Mouse (Mus musculus): ENCODE measurements around the gene C330021F23Rik. TPM values are rescaled to one million over a fixed set of nuclear protein-coding genes. Genes with fewer than 3 reads are reported as not detected.

C330021F23Rik gene
- total RNA-seq, 2 experiments from 2014 or later = not detected

DNA sequence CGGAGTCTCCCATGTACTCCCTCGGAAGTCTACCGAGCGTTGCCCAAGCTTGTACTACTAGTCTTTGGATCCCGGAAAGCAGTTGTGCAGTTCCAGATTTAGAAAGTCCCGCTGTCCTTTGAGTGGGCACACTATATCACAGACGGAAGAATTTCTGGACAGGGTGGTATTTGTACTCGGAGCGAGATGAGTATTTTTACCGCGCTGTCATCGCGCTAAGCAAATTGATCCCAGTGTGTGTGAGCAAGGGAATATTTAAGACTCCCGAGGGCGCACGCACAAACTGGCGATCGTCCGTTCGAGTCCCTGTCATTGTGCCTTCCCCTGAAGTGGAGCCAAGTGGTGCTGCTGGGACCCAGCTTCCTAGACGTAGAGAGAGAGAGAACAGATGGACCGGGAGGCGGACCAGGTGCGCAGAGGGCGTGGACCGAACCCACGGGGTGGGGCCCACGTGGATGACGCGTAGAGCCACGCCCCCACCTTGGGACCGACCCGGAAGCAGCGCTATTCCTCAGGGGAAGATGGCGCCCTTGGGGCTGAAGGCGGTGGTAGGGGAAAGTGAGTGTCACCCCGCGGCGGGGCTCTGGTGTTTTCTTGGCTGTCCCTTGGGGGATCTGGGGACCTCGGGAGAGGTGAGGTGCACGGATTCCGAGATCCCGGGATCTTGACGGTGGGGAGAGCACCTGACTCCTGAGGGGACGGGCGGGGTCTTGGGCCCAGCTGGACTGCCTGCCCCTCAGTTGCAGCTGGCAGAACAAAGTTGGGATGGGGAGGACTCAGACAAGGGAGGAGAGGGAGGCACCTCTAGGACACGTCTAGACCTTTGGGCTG, 63.1 kb downstream of the C330021F23Rik start, which contains the start of gene Stxbp2:
TSS of gene Stxbp2 (plus strand) at position 309 of the 831 bp plus-strand sequence.
- peak; percentile 97 for ATAC-seq (replicated peaks; ENCODE audit: low FRiP score, poor library complexity, severe bottlenecking)

DNA sequence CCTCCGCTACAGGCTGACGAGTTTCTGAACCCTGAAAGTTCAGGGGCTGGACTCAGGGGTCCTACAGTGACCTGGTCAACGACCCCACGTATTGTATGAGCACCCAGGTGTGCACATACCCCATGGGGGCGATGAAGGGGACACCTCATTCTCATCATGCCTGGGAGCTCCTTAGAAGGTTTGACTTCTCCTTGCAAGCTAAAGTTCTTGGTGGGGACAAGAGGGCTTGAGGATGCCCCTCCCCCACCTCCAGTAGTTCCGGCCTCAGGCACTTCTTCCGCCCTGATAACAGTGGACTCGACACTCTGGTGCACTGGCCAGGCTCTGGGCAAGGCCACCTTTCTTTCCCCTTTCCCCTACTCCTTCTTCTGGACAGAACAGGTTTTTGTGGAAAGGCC, 63.7 kb downstream of the C330021F23Rik start:
- ATAC-seq (replicated peaks; ENCODE audit: low FRiP score, poor library complexity, severe bottlenecking) = no peak

Other genes with a start within 250 kb of the C330021F23Rik start
- 1.3 and 4.7 TPM in 2 replicates for gene A430078G23Rik, start 214.6 kb upstream of the C330021F23Rik start, total RNA-seq (2015; ENCODE audit: low replicate concordance)
- gene A430078G23Rik, start 214.6 kb upstream of the C330021F23Rik start, total RNA-seq (2017; ENCODE audit: low replicate concordance) = 2.4 and 2.8 TPM in 2 replicates
- 7.2 and 7.5 TPM in 2 replicates for gene Arhgef18, start 175.0 kb upstream of the C330021F23Rik start, total RNA-seq (2015; ENCODE audit: low replicate concordance)
- 3.0 and 5.4 TPM in 2 replicates for gene Arhgef18, start 175.0 kb upstream of the C330021F23Rik start, total RNA-seq (2017; ENCODE audit: low replicate concordance)
- gene Pex11g, start 100.3 kb upstream of the C330021F23Rik start, total RNA-seq (2015; ENCODE audit: low replicate concordance) = 0.72 TPM in 1 of 2 replicates, not detected in the other
- gene Pex11g, start 100.3 kb upstream of the C330021F23Rik start, total RNA-seq (2017; ENCODE audit: low replicate concordance) = not detected in 2 replicates
- not detected in 2 replicates for gene Tex45, start 97.1 kb upstream of the C330021F23Rik start, total RNA-seq (2015; ENCODE audit: low replicate concordance)
- gene Tex45, start 97.1 kb upstream of the C330021F23Rik start, total RNA-seq (2017; ENCODE audit: low replicate concordance) = not detected in 2 replicates
- gene Zfp358, start 74.9 kb upstream of the C330021F23Rik start, total RNA-seq (2015; ENCODE audit: low replicate concordance) = 2.9 TPM in 1 of 2 replicates, not detected in the other
- 2.0 TPM in 1 of 2 replicates, not detected in the other for gene Zfp358, start 74.9 kb upstream of the C330021F23Rik start, total RNA-seq (2017; ENCODE audit: low replicate concordance)
- 45.3 and 65.2 TPM in 2 replicates for gene Mcoln1, start 67.5 kb upstream of the C330021F23Rik start, total RNA-seq (2015; ENCODE audit: low replicate concordance)
- gene Mcoln1, start 67.5 kb upstream of the C330021F23Rik start, total RNA-seq (2017; ENCODE audit: low replicate concordance) = 82.9 and 267 TPM in 2 replicates
- 110 and 131 TPM in 2 replicates for gene Pnpla6, start 52.6 kb upstream of the C330021F23Rik start, total RNA-seq (2015; ENCODE audit: low replicate concordance)
- gene Pnpla6, start 52.6 kb upstream of the C330021F23Rik start, total RNA-seq (2017; ENCODE audit: low replicate concordance) = 147 and 272 TPM in 2 replicates
- not detected in 2 replicates for gene Camsap3, start 19.3 kb downstream of the C330021F23Rik start, total RNA-seq (2015; ENCODE audit: low replicate concordance)
- gene Camsap3, start 19.3 kb downstream of the C330021F23Rik start, total RNA-seq (2017; ENCODE audit: low replicate concordance) = not detected in 2 replicates
- 8.8 and 12.3 TPM in 2 replicates for gene Xab2, start 53.3 kb downstream of the C330021F23Rik start, total RNA-seq (2015; ENCODE audit: low replicate concordance)
- gene Xab2, start 53.3 kb downstream of the C330021F23Rik start, total RNA-seq (2017; ENCODE audit: low replicate concordance) = 30.6 and 36.8 TPM in 2 replicates
- 48.6 and 125 TPM in 2 replicates for gene Pet100, start 53.6 kb downstream of the C330021F23Rik start, total RNA-seq (2015; ENCODE audit: low replicate concordance)
- 65.1 and 137 TPM in 2 replicates for gene Pet100, start 53.6 kb downstream of the C330021F23Rik start, total RNA-seq (2017; ENCODE audit: low replicate concordance)
- not detected in 2 replicates for gene Pcp2, start 57.6 kb downstream of the C330021F23Rik start, total RNA-seq (2015; ENCODE audit: low replicate concordance)
- gene Pcp2, start 57.6 kb downstream of the C330021F23Rik start, total RNA-seq (2017; ENCODE audit: low replicate concordance) = not detected in 2 replicates
- 32.7 and 56.9 TPM in 2 replicates for gene Stxbp2, start 63.0 kb downstream of the C330021F23Rik start, total RNA-seq (2015; ENCODE audit: low replicate concordance)
- gene Stxbp2, start 63.0 kb downstream of the C330021F23Rik start, total RNA-seq (2017; ENCODE audit: low replicate concordance) = 34.7 and 49.1 TPM in 2 replicates
- not detected in 2 replicates for gene Retn, start 87.8 kb downstream of the C330021F23Rik start, total RNA-seq (2015; ENCODE audit: low replicate concordance)
- not detected in 2 replicates for gene Retn, start 87.8 kb downstream of the C330021F23Rik start, total RNA-seq (2017; ENCODE audit: low replicate concordance)
- 13.4 and 36.4 TPM in 2 replicates for gene Mcemp1, start 97.8 kb downstream of the C330021F23Rik start, total RNA-seq (2015; ENCODE audit: low replicate concordance)
- 4.1 and 11.6 TPM in 2 replicates for gene Mcemp1, start 97.8 kb downstream of the C330021F23Rik start, total RNA-seq (2017; ENCODE audit: low replicate concordance)
- gene Fcor, start 104.4 kb downstream of the C330021F23Rik start, total RNA-seq (2015; ENCODE audit: low replicate concordance) = not detected in 2 replicates
- not detected in 2 replicates for gene Fcor, start 104.4 kb downstream of the C330021F23Rik start, total RNA-seq (2017; ENCODE audit: low replicate concordance)
- gene Trappc5, start 108.3 kb downstream of the C330021F23Rik start, total RNA-seq (2015; ENCODE audit: low replicate concordance) = 5.4 and 6.1 TPM in 2 replicates
- 5.1 and 5.4 TPM in 2 replicates for gene Trappc5, start 108.3 kb downstream of the C330021F23Rik start, total RNA-seq (2017; ENCODE audit: low replicate concordance)
- gene Fcer2a, start 126.2 kb downstream of the C330021F23Rik start, total RNA-seq (2015; ENCODE audit: low replicate concordance) = 2.9 TPM in 1 of 2 replicates, not detected in the other
- gene Fcer2a, start 126.2 kb downstream of the C330021F23Rik start, total RNA-seq (2017; ENCODE audit: low replicate concordance) = 1.2 TPM in 1 of 2 replicates, not detected in the other
- gene Clec4g, start 152.7 kb downstream of the C330021F23Rik start, total RNA-seq (2015; ENCODE audit: low replicate concordance) = not detected in 2 replicates
- not detected in 2 replicates for gene Clec4g, start 152.7 kb downstream of the C330021F23Rik start, total RNA-seq (2017; ENCODE audit: low replicate concordance)
- gene Cd209a, start 181.0 kb downstream of the C330021F23Rik start, total RNA-seq (2015; ENCODE audit: low replicate concordance) = 5.4 TPM in 1 of 2 replicates, not detected in the other
- 3.0 and 5.1 TPM in 2 replicates for gene Cd209a, start 181.0 kb downstream of the C330021F23Rik start, total RNA-seq (2017; ENCODE audit: low replicate concordance)